Comparison of ENCODE assay signal across 10 mouse cellular contexts in the genomic region with DNA sequence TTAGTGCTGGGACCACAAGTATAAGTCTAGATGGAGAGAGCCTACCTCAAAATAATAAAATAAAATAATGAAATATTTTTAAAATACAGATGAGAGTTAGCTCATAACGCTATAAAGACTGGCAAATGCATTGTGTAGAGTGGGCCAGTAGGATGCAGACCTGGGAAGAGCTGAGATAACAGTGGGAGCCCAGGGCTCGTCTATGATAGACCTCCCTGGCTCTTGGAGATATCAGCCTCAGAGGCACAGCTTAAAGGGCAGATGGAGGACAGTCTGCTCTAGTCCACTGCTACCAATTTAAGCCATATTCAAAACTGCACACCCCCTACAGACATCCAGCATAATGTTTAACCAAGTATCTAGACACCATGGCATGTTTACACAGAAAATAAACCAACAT.
"Had no signal": no experiment of that assay in that cellular context is flagged by ENCODE, and none has a peak within 500 bp of the region (broad histone marks: within the 10 kb centered on the region; RNA-seq: fewer than 3 reads in every experiment).

No protein-coding gene starts in this region.

- H3K27me3 ChIP-seq: hindbrain, embryonic 15.5 days; limb, embryonic 15.5 days had no signal

- H3K9ac ChIP-seq: hindbrain, embryonic 15.5 days; limb, embryonic 15.5 days; lung, embryonic 14.5 days had no signal

- H3K27ac ChIP-seq: hindbrain, embryonic 15.5 days; left cerebral cortex, adult 2 months; limb, embryonic 15.5 days had no signal

- ATAC-seq: intestine, embryonic 16.5 days had no signal

- H3K4me2 ChIP-seq: hindbrain, embryonic 15.5 days; limb, embryonic 15.5 days; lung, embryonic 14.5 days had no signal

- H3K4me3 ChIP-seq: hindbrain, embryonic 15.5 days; left cerebral cortex, adult 2 months; limb, embryonic 15.5 days had no signal

- DNase-seq: kidney, postnatal 10 days; lung, embryonic 14.5 days; lung, postnatal 10 days; lung, postnatal 4 days; right cerebral cortex, postnatal 25 days; thymus, postnatal 36 days had no signal

- H3K9me3 ChIP-seq: hindbrain, embryonic 15.5 days; limb, embryonic 15.5 days had no signal

- H3K36me3 ChIP-seq: hindbrain, embryonic 15.5 days; limb, embryonic 15.5 days had no signal
